Mouse (Mus musculus) heart, adult 2 months (tissue): ENCODE measurements at regions not wholly inside any gene's neighbourhood (a gene's known extent, or its start where the extent isn't known, plus 50 kb on each side); places are given as distances from the start of the nearest gene placed in this dataset.

ENCODE experiments used
- CTCF ChIP-seq: fragments of 200-600 bp; IDR thresholded peaks from 2 replicates; pipeline ENCODE4 v1.8.1; 2022; ENCODE audit warnings: antibody characterized with exemption, mild to moderate bottlenecking, moderate library complexity
- POLR2A ChIP-seq: fragments of 200-500 bp; IDR thresholded peaks from 2 replicates; pipeline ENCODE4 v1.6.1; 2011; ENCODE audit warnings: mild to moderate bottlenecking, low read depth, low read length, control low read depth; ENCODE audit not compliant: insufficient read depth

- TF ChIP-seq POLR2A (no peak), CTCF (no peak)
Observed at GRCm38 (mm10) chr3:39559460-39560041, 672.8 kb downstream of the Fat4 start.
